Mouse (Mus musculus) spleen, adult 2 months (tissue): ENCODE results near the gene Plekhg6. TPM values are rescaled to one million over a fixed set of nuclear protein-coding genes. Genes with fewer than 3 reads are reported as not detected.

Source experiments
- DNase-seq, 2 experiments: peaks; one replicate each; pipeline versions ENCODE4 v3.0.0 to v3.0.0-alpha.2; 2012 to 2021; ENCODE audit warnings: low spot score in 2 of 2, low read depth in 1 of 2
- H3K27ac ChIP-seq: fragments of 200-500 bp; 2 replicates; pipeline ENCODE4 v1.5.1; 2012; ENCODE audit warnings: low read length, inconsistent platforms; ENCODE audit not compliant: insufficient read depth
- H3K27me3 ChIP-seq: fragments of 200-500 bp; 2 replicates; pipeline ENCODE4 v1.6.1; 2012; ENCODE audit warnings: mild to moderate bottlenecking, moderate library complexity, low read length, inconsistent platforms; ENCODE audit not compliant: control insufficient read depth, insufficient read depth
- H3K36me3 ChIP-seq: fragments of 200-500 bp; 2 replicates; pipeline ENCODE4 v1.6.1; 2012; ENCODE audit warnings: mild to moderate bottlenecking, low read length, inconsistent platforms; ENCODE audit not compliant: control insufficient read depth, insufficient read depth
- H3K4me1 ChIP-seq: fragments of 200-500 bp; 2 replicates; pipeline ENCODE4 v1.6.1; 2011; ENCODE audit warnings: inconsistent platforms; ENCODE audit not compliant: control insufficient read depth, insufficient read depth, insufficient read length
- H3K4me3 ChIP-seq: fragments of 200-500 bp; 2 replicates; pipeline ENCODE4 v1.5.1; 2011; ENCODE audit warnings: mild to moderate bottlenecking, inconsistent platforms; ENCODE audit not compliant: insufficient read depth, insufficient read length; ENCODE audit errors: extremely low read depth
- CTCF ChIP-seq: fragments of 200-500 bp; IDR thresholded peaks from 2 replicates; pipeline ENCODE4 v1.5.1; 2011; ENCODE audit warnings: mild to moderate bottlenecking, inconsistent platforms; ENCODE audit not compliant: insufficient read depth, insufficient read length, insufficient replicate concordance; ENCODE audit errors: extremely low read depth
- POLR2A ChIP-seq: fragments of 200-500 bp; IDR thresholded peaks from 2 replicates; pipeline ENCODE4 v1.6.1; 2011; ENCODE audit warnings: low read depth, low read length, inconsistent platforms
- WGBS: fragments of 180-500 bp; shearing (Covaris S2); methylation state at CpG from one replicate; pipeline ENCODE4 v1.1.7; 2018; 5-methylcytosine and 5-hydroxymethylcytosine counted together
- polyA plus RNA-seq: library from polyadenylated mRNA; depleted of rRNA; stranded (reverse); fragments of >200 nt; gene quantifications from 2 replicates; pipeline ENCODE4 v1.2.3, GENCODE M21; 2012

Gene Plekhg6
- polyA plus RNA-seq, 1 experiment = not detected

- TF ChIP-seq POLR2A = no peak
- TF ChIP-seq CTCF = no peak
- Histone ChIP-seq H3K27me3 (no peaks in the 10 kb centered on the region), H3K27ac (no peak overlapping the region), H3K4me1 (no peaks in the 10 kb centered on the region), H3K4me3 (no peak overlapping the region), H3K36me3 (no peaks in the 10 kb centered on the region)
- 63% methylated on average over 26 of the region's 26 CpGs for WGBS
- no peak for DNase-seq
These were observed 59.3 kb downstream of the Plekhg6 start for GRCm38 (mm10) chr6:125321114-125321855.

GRCm38 (mm10) chr6:125320323-125320722 lies 60.3 kb downstream of the Plekhg6 start, which contains the start of gene Scnn1a:
Gene Scnn1a (plus strand): TSS chr6:125320659.
- no peaks in the 10 kb centered on the region for H3K27me3 ChIP-seq

GRCm38 (mm10) chr6:125319919-125320296 lies 60.7 kb downstream of the Plekhg6 start:
- no peak for DNase-seq
- no peaks in the 10 kb centered on the region for H3K36me3 ChIP-seq
- no peak overlapping the region for H3K4me3 ChIP-seq
- H3K4me1 ChIP-seq = no peaks in the 10 kb centered on the region
- H3K27me3 ChIP-seq = no peaks in the 10 kb centered on the region
- TF ChIP-seq POLR2A (no peak), CTCF (no peak)
- H3K27ac ChIP-seq = no peak overlapping the region

More at GRCm38 (mm10) chr6:125320323-125320722, 60.3 kb downstream of the Plekhg6 start, which contains the start of gene Scnn1a:
- TF ChIP-seq CTCF (no peak), POLR2A (no peak)
- 91% methylated on average over 1 of the region's 1 CpGs for WGBS
- H3K36me3 ChIP-seq = no peaks in the 10 kb centered on the region
- no peak within 1 kb of the TSS for H3K4me3 ChIP-seq
- no peak within 1 kb of the TSS for H3K27ac ChIP-seq
- no peak for DNase-seq
- H3K4me1 ChIP-seq = no peaks in the 10 kb centered on the region

GRCm38 (mm10) chr6:125318981-125319918 lies 61.3 kb downstream of the Plekhg6 start:
- H3K27ac ChIP-seq = no peak overlapping the region

GRCm38 (mm10) chr6:125317077-125317476 lies 63.5 kb downstream of the Plekhg6 start:
- DNase-seq = no peak
- Histone ChIP-seq H3K36me3 (no peaks in the 10 kb centered on the region), H3K4me1 (no peaks in the 10 kb centered on the region), H3K27ac (no peak overlapping the region), H3K4me3 (no peak overlapping the region), H3K27me3 (peaks cover 8% of the 10 kb centered on the region; the same call in 1 of the 2 replicates)
- TF ChIP-seq POLR2A (no peak), CTCF (no peak)
- WGBS = 83% methylated on average over 7 of the region's 7 CpGs

More at GRCm38 (mm10) chr6:125318981-125319918, 61.3 kb downstream of the Plekhg6 start:
- no peak for DNase-seq
- Histone ChIP-seq H3K36me3 (no peaks in the 10 kb centered on the region), H3K27me3 (no peaks in the 10 kb centered on the region), H3K4me1 (no peaks in the 10 kb centered on the region), H3K4me3 (no peak overlapping the region)
- no peak for TF ChIP-seq POLR2A
- no peak for TF ChIP-seq CTCF
- WGBS = 78% methylated on average over 15 of the region's 15 CpGs

GRCm38 (mm10) chr6:125314746-125315145 lies 65.8 kb downstream of the Plekhg6 start:
- 87% methylated on average over 6 of the region's 6 CpGs for WGBS
- Histone ChIP-seq H3K36me3 (no peaks in the 10 kb centered on the region), H3K27ac (no peak overlapping the region), H3K27me3 (peaks cover 8% of the 10 kb centered on the region; the same call in 1 of the 2 replicates), H3K4me1 (no peaks in the 10 kb centered on the region), H3K4me3 (no peak overlapping the region)
- DNase-seq = no peak
- TF ChIP-seq CTCF (no peak), POLR2A (no peak)
